Mouse (Mus musculus) CD4-positive, CD25-positive, alpha-beta regulatory T cell, adult 2 months (primary cell): ENCODE data around the gene Olfr666.
"Not testable (repeated sequence)": the region's sequence is repeated elsewhere in the genome, so short reads cannot be mapped to it uniquely, and the experiment has no call there.

Experiments
- DNase-seq: peaks from one replicate; pipeline ENCODE4 v3.0.0-alpha.2; 2012; ENCODE audit warnings: low read depth, low spot score

The Olfr666 gene

DNA sequence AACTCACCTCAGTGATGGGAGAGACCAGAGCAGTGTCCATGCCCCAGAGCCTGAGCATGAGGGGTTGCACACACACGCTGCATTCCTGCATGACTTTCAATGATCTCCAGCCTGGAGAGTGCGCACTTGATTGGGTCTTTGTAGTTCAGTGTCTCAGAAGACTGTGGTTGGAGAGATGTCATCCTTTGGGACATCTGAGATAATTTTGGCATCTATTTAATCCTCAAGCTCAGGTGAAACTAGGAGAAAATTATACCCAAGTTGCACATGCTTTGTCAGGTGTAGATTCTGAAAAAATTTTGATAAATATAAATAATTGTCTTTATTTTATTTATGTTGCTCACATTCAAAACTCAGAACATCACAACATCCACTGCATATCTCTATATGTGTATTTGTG lies at the start of gene Olfr666:
TSS of gene Olfr666 (minus strand) at position 101 of the 400 bp plus-strand sequence.
- DNase-seq: no peak

DNA sequence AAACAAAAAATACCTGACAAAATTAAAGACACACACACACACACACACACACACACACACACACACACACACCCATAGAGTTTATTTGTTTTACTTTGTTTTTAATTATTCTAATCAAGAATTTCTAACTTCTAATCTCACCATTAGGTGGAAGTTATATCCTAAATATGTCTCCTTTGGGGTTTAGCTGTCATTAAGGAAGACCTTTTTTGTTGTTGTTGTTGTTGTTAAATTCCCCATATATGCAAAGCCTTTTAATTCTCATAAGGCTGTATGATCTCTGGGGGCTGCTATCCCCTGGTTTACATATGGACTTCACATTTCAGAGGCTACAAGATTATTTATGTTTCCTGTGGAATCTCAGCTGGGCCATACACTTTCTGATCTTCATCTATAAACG lies 38.2 kb upstream of the Olfr666 start, which contains the start of gene Olfr669:
TSS of gene Olfr669 (plus strand) at position 301 of the 400 bp plus-strand sequence.
- DNase-seq: no peak

DNA sequence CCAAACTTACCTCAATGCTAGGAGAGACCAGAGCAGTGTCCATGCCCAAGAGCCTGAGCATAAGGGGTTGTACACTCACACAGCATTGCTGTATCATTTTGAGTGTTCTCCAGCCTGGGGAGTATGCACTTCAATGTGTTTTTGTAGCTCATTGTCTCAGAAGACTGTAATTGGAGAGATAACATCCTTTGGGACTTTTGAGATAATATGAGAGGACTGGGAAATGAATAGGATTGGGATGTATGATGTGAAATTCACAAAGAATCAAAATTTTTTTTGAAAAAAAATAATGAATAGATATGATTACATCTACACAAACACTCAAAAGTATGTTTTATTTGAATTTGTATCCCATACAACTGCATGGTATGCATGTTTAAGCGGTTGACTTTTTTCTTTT lies 32.2 kb upstream of the Olfr666 start, which contains the start of gene Olfr668:
TSS of gene Olfr668 (minus strand) at position 101 of the 400 bp plus-strand sequence.
- no peak for DNase-seq

DNA sequence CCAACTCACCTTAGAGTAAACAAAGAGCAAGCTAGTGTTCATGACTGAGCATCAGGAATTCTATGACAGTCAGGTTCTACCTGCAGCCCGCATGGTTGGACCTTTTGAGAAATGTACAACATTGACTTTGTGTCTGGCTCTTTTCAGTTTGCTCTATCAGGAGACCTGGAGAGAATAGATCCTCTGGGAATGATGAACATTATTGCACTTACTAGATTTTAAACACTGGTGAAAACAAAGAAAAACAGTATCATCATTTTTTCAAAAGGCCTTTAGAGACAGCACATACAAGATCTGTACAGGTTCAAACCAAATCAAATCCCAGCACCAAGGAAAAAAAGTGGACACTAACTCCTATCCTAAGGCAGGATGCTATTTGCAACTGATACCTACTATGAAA lies 25.6 kb upstream of the Olfr666 start, which contains the start of gene Olfr667:
TSS of gene Olfr667 (minus strand) at position 101 of the 400 bp plus-strand sequence.
- DNase-seq: no peak

DNA sequence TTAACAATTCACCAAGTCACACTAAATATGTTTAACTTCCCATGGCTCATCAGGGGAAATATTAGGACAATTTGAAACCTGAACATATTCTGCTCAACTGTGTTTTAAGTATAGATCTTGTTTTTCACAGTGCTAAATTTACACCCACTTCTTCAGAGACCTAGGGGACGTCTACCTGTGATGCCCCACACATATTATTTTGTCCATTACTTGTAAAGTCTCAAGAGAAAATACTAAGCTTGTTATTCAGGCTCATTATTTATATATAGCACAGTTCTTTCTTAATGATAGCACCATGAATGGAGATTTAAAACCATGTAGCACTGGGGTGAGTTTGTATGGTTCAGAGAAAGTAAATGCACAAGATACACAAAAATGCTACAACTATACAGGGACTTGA lies 18.0 kb downstream of the Olfr666 start, which contains the start of gene Olfr665:
TSS of gene Olfr665 (plus strand) at position 301 of the 400 bp plus-strand sequence.
- no peak for DNase-seq

DNA sequence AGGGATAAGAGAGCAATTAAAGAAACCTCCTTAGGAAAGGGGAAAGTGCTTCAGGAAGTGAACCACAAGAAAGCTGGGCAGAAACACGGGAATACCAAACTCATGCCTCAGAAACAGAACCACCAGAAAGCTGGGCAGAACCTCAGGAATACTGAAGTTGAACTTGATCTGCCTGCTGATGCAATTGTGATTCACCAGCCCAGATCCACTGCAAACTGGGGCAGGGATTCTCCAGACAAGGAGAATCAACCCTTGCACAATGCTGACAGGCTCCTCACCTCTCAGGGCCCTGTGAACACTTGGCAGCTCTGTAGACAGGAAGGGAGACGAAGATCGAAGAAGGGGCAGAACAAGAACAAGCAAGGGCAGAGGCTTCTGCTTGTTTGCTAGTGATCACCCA lies 34.4 kb downstream of the Olfr666 start:
- DNase-seq: no peak

DNA sequence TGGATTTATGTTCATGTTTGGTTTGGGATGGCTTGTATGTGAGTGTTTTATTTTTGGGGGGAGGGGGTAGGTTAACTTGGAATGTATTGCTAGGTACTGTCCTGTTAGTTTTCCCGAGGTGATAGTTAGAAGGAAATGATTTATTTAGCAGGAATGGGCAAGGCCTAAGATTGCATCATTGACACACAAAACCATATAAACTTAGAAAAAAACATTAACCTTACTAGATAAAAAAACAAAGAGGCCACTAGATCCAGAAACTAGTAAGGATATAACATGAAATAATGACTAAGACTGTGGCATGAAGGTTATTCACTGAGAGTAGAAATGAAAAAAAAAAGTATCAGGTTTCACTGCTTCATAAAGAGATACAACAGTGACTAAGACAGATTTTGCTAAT lies 38.1 kb downstream of the Olfr666 start:
- no peak for DNase-seq

DNA sequence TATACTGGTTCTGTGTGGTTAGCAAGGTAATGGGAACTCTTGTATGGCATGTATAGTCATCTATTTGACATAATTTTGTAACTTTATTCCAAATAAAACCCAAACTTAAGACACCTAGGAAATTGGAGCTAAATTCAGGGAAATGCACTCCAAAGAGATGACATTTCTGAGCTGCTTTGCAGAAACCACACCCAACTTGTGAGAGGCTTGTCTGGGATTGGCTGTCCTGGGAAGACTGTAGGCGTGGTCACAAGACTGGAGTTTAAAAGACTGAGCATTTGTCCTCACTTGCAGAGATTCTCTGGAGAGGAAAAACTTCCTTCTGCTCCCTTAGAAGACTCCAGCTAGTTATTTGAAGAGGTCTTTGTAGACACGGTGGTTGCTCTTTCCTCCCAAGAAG lies 39.0 kb downstream of the Olfr666 start, which contains the start of gene Usp17la:
TSS of gene Usp17la (plus strand) at position 301 of the 400 bp plus-strand sequence.
- not testable (repeated sequence) for DNase-seq

DNA sequence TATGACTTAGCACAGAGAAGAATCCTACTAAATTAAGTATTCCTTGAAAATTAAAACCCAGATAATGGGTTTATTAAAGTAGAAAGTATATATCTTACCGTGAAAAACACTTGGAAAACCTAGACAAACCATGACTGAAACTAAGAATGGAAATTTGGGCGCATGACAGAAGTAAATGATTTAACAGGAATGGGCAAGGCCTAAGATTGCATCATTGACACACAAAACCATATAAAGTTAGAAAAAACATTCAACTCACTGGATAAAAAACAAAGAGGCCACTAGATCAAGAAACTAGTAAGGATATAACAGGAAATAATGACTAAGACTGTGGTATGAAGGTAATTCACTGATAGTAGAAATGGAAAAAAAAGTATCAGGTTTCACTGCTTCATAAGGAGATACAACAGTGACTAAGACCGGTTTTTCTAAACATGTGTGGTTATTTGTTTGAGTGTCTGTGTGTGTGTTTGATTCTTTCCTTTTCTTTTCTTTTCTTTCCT lies 40.5 kb downstream of the Olfr666 start:
- no peak for DNase-seq

DNA sequence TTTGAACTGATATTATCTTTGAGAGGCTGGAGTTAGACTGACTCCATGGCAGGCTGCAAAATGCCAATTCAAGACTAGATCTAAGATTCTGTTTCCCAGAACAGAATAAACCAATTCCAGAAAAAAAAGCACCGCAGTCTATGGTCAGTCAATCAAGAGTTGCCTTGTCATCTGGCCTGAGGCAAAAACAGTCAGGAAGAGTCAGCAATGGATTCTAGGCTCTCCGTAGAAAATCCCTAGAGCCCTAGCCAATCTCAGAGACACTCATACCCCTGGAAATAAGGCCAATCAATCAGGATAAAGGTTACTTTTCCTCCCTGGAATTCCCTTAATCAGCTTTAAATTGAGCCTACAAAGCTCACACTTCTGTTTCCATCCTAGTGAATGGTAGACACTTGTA lies 44.2 kb downstream of the Olfr666 start:
- DNase-seq: not testable (repeated sequence)

DNA sequence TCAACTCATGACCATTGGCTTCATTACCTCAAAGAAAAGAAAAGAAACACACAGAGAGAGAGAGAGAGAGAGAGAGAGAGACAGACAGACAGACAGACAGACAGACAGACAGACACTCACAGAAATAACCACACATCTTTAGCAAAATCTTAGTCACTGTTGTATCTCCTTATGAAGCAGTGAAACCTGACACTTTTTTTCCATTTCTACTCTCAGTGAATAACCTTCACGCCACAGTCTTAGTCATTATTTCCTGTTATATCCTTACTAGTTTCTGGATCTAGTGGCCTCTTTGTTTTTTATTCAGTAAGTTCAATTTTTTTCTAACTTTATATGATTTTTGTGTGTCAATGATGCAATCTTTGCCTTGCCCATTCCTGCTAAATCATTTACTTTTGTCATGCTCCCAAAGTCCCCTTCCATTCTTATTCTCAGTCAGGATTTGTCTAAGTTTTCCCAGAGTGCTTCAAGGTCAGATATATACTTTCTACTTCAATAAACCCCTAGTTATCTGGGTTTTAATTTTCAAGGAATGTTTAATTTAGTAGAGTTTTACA lies 51.9 kb downstream of the Olfr666 start:
- DNase-seq: no peak

DNA sequence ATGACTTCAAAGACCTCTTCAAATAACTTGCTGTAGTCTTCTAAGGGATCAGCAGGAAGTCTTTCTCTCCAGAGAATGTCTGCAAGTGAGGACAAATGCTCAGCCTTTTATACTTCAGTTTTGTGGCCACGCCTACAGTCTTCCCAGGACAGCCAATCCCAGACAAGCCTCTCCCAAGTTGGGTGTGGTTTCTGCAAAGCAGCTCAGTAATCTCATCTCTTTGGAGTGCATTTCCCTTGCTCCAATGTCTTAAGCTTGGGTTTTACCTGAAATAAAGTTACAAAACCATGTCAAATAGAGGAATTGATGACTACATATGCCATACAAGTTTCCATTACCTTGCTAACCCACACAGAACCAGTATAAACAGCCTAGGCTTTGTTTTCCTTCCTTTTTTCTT lies 53.2 kb downstream of the Olfr666 start, which contains the start of gene Usp17lb:
TSS of gene Usp17lb (minus strand) at position 101 of the 400 bp plus-strand sequence.
- DNase-seq: no peak
